Comparison of ENCODE assay signal across 8 mouse cellular contexts in genomic region chr7:71704661-71705240, GRCm38 (mm10).
DNase-seq lines count a peak whose midpoint lies in the region; ATAC-seq and TF ChIP-seq lines count a peak whose summit lies in the region.
"Had no signal": no experiment of that assay in that cellular context is flagged by ENCODE, and none has a peak within 500 bp of the region (broad histone marks: within the 10 kb centered on the region; RNA-seq: fewer than 3 reads in every experiment).

No protein-coding gene starts in this region.

- peak; percentile 10 for DNase-seq in lung, postnatal 10 days
- no peak for DNase-seq in gastrocnemius, postnatal 36 days
- no peak for DNase-seq in gastrocnemius, postnatal 4 days (ENCODE audit: low spot score in 2 of 2)

- no peaks in the 10 kb centered on the region for H3K36me3 ChIP-seq in hindbrain, embryonic 15.5 days

- H3K27ac ChIP-seq in cortical plate, adult 2 months (ENCODE audit: insufficient read depth, low read length) = no peak overlapping the region
- H3K27ac ChIP-seq in embryonic fibroblast, embryonic 13.5 days (ENCODE audit: insufficient read depth, low read length) = no peak overlapping the region
- 0 out of 2 replicates have a peak overlapping the region, but pooled peaks have one; percentile 76 for H3K27ac ChIP-seq in hindbrain, embryonic 15.5 days (replicated peaks)

- H3K4me1 ChIP-seq in cortical plate, adult 2 months (ENCODE audit: control insufficient read depth, insufficient read depth, low read length) = no peaks in the 10 kb centered on the region
- no peaks in the 10 kb centered on the region for H3K4me1 ChIP-seq in embryonic fibroblast, embryonic 13.5 days (ENCODE audit: control insufficient read depth, insufficient read depth, low read length)
- 0 out of 2 replicates have a peak, but pooled peaks cover 13% of the 10 kb centered on the region for H3K4me1 ChIP-seq in hindbrain, embryonic 15.5 days (replicated peaks)

- WGBS in hindbrain, embryonic 15.5 days = 57% methylated on average over 4 of the region's 4 CpGs

- ATAC-seq in hindbrain, embryonic 15.5 days (ENCODE audit: low FRiP score, low read depth) = no peak
- ATAC-seq in granulocyte monocyte progenitor cell, adult 5-6 weeks (replicated peaks; ENCODE audit: poor library complexity, severe bottlenecking) = no peak

- no peaks in the 10 kb centered on the region for H3K9me3 ChIP-seq in hindbrain, embryonic 15.5 days

- H3K27me3 ChIP-seq in hindbrain, embryonic 15.5 days = no peaks in the 10 kb centered on the region

- H3K4me2 ChIP-seq in hindbrain, embryonic 15.5 days = peak overlapping the region; percentile 94

- intact Hi-C loops in gastrocnemius, postnatal 36 days (cut with DNase I) = loop anchor here (10.0 kb wide), 1 partner anchor 1340 kb away; the partner anchor contains the start of gene Nr2f2

- H3K9ac ChIP-seq in hindbrain, embryonic 15.5 days = no peak overlapping the region

- TF ChIP-seq POLR2A in cortical plate, adult 2 months (IDR thresholded peaks at IDR 0.05; ENCODE audit: extremely low read depth, insufficient read depth, low read length) = no peak
- no peak for TF ChIP-seq POLR2A in embryonic fibroblast, embryonic 13.5 days (IDR thresholded peaks at IDR 0.05; ENCODE audit: low read depth, low read length)

- peak overlapping the region; percentile 33; the same call in 1 of the 2 replicates for H3K4me3 ChIP-seq in cortical plate, adult 2 months (ENCODE audit: insufficient read depth, low read length)
- peak overlapping the region; percentile 43; the same call in 1 of the 2 replicates for H3K4me3 ChIP-seq in embryonic fibroblast, embryonic 13.5 days (ENCODE audit: insufficient read depth, low read length)
- H3K4me3 ChIP-seq in hindbrain, embryonic 15.5 days = peak overlapping the region; percentile 59
- H3K4me3 ChIP-seq: myocyte had no signal

- no peak for TF ChIP-seq CTCF in cortical plate, adult 2 months (IDR thresholded peaks at IDR 0.05; ENCODE audit: extremely low read depth, insufficient read depth, low read length)
- no peak for TF ChIP-seq CTCF in embryonic fibroblast, embryonic 13.5 days (IDR thresholded peaks at IDR 0.05; ENCODE audit: borderline replicate concordance, insufficient read depth, low read length)
